Mouse (Mus musculus) lung, adult 2 months (tissue): ENCODE results near the gene Rps3a1. TPM values are rescaled to one million over a fixed set of nuclear protein-coding genes. Genes with fewer than 3 reads are reported as not detected.
A peak's percentile ranks its signal among the peaks of the same experiment; 100 is the strongest.

Source experiments
- DNase-seq: peaks from one replicate; pipeline ENCODE4 v3.0.0; 2022
- H3K4me1 ChIP-seq: fragments of 200-500 bp; 2 replicates; pipeline ENCODE4 v1.6.1; 2011; ENCODE audit warnings: low read length; ENCODE audit not compliant: control insufficient read depth, insufficient read depth
- H3K4me3 ChIP-seq: fragments of 200-500 bp; replicated peaks from 2 replicates; pipeline ENCODE3; 2011; ENCODE audit warnings: low read depth, mild to moderate bottlenecking, control low read depth, low read length; ENCODE audit errors: extremely low read depth
- CTCF ChIP-seq: fragments of 200-500 bp; IDR thresholded peaks from 2 replicates; pipeline ENCODE4 v1.5.1; 2011; ENCODE audit warnings: mild to moderate bottlenecking, low read length, control low read depth; ENCODE audit not compliant: insufficient read depth
- POLR2A ChIP-seq: fragments of 200-500 bp; IDR thresholded peaks from 2 replicates; pipeline ENCODE4 v1.6.1; 2011; ENCODE audit warnings: low read depth, mild to moderate bottlenecking, control low read depth, low read length, borderline replicate concordance; ENCODE audit errors: extremely low read depth
- WGBS: fragments of 180-500 bp; shearing (Covaris S2); methylation state at CpG from one replicate; pipeline ENCODE4 v1.1.7; 2018; 5-methylcytosine and 5-hydroxymethylcytosine counted together
- polyA plus RNA-seq: library from polyadenylated mRNA; depleted of rRNA; stranded (reverse); fragments of >200 nt; gene quantifications from 2 replicates; pipeline ENCODE4 v1.2.3, GENCODE M21; 2012; rRNA removed

The Rps3a1 gene
- polyA plus RNA-seq: 134 and 225 TPM in 2 replicates

DNA sequence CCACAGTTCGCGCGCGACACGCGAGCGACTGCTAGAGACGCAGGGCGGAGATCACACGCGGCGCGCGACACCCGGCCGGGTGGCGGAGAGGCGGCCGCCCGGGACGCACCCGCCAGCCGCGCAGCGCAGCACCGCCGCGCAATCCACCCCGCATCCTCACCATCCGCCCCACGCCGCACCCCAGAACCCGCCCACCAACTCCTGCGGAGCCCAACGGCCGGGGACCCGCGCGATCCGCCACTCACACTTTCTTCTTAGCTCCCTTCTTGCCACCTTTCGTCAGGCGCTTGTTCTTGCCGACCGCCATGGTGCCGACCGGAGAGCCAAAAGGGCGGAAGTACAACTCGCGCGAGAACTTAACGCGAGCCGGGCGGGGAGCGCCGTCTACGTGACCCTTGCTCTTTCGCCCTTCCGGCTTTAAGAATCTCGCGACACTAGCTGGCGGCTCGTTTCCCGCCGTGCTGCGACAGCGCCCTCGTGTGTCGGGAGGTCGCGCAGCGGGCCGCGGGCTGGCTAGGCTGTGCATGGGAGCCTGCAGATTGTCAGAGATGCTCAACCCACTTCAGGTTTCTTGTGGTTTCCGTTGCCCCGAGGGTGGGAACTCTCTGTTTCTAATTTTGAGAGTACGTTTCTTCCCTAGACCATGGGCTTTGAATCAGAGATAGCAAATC, at the start of gene Rps3a1:
Rps3a1 (minus strand) TSS at position 440 of the 671 bp plus-strand sequence.
- peak; percentile 98 for DNase-seq
- H3K4me3 ChIP-seq: peak within 1 kb of the TSS; percentile 96

DNA sequence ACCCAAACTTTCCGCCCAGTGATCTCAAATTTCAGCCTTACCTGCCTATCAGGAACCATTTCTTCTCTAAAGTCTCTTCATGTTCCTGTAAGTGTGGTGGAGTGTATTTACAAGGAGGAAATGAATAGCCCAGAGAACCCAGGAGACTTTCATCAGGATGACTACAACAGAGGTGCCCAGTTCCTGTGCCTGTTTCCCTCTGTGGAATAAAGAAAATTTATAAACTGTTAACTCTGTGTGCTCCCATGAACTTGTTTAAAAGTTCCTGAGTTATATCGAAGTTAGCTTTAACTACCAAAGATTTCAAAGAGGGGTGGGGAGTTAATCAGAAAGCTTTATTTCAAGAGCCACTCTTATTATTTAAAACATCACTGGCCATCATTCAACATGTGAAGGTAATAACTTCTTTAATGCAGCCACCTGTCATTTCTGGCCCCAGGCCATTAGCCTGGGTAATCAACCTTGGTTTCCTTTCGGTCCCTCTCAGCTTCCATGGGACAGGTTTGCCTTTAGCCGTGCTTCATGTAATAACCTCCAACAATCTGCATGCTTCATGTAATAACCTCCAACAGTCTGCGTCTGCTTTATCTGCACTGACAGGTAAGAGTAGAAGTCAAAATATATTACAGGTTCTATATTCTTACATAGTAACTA, 45.4 kb upstream of the Rps3a1 start:
- no peaks in the 10 kb centered on the region for H3K4me1 ChIP-seq
- no peak for DNase-seq
- TF ChIP-seq POLR2A: no peak
- TF ChIP-seq CTCF: no peak
- 56% methylated on average over 5 of the region's 5 CpGs for WGBS
- H3K4me3 ChIP-seq: no peak overlapping the region

More for the DNA sequence above, at the start of gene Rps3a1:
- peaks cover 5% of the 10 kb centered on the region; the same call in 1 of the 2 replicates for H3K4me1 ChIP-seq
- peak; percentile 70 for TF ChIP-seq CTCF
- peak; percentile 93 for TF ChIP-seq POLR2A
- under 1% methylated on average over 77 of the region's 77 CpGs for WGBS

- no peak for DNase-seq
- 86% methylated on average over 7 of the region's 7 CpGs for WGBS
- H3K4me3 ChIP-seq: no peak overlapping the region
- no peak for TF ChIP-seq POLR2A
- no peak for TF ChIP-seq CTCF
- H3K4me1 ChIP-seq: no peaks in the 10 kb centered on the region
Measured at GRCm38 (mm10) chr3:86184546-86184945, 42.0 kb upstream of the Rps3a1 start.

DNA sequence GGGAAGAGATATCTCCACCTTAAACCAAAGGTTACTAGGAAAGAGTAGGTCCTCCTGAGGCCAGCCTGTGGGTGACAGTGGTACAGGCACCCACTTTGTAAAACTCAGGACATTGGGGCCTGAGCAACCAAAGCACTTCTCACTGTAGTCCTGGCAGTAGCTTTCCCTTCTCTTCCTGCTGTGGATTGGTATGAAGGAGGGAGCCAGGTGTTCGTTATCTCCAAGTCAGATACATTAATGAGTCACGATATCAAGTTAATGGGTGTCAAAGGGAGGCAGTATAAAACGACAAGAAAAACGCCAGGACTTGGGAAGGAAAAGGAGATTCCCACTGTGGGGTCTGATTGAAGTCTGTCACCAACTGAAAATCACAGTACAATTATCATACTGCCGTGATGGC, 38.6 kb upstream of the Rps3a1 start:
- no peak for DNase-seq
- H3K4me1 ChIP-seq: no peaks in the 10 kb centered on the region
- WGBS: 67% methylated on average over 5 of the region's 5 CpGs
- no peak for TF ChIP-seq POLR2A
- no peak for TF ChIP-seq CTCF
- H3K4me3 ChIP-seq: no peak overlapping the region

DNA sequence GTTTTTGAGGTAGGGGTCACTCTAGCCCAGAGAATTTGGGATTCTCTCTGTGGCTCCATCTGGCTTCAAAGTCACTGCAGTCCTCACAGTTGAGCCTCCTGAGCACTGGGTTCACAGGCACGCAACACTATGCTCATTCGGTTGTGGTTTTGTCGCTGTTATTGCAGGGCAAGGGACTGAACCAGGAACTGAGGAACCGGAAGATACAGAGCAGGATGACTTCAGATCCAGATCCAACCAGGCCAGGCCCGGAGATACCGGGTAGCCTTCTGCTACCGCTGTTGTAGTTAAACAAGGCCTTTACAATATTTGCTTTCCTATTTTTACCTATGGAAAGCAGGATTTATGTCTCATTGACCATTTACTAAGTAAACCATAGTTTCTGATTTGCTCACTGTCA, 37.2 kb upstream of the Rps3a1 start:
- TF ChIP-seq POLR2A (no peak), CTCF (no peak)
- Histone ChIP-seq H3K4me1 (no peaks in the 10 kb centered on the region), H3K4me3 (no peak overlapping the region)
- no peak for DNase-seq
- WGBS: 82% methylated on average over 7 of the region's 7 CpGs

DNA sequence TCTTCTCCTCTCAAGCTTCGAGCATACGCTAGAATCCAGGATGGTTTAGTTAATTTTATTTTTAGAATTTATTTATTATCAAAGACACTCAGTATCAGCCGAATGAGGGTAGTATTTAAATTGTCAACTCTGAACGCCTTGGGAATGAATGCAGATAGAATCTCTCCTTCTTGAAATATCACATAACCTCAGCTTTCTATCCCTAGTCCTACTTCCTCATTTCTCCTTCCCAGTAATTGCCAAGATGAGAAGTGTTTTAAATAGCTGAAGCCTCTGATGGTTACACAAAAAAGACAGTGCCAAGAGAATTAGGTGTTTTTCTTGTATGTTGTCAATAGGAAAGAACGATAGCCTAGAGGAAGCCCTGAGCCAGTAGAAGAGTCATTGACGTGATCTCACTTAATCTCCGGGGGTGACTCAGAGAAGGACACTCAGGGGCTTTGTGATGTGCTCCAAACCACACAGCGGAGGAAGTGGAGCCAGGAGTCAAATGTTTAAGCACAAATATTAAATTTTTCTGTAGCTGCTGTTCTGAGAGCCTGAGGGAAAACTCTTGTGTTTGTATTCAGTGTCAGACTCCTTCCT, 26.4 kb upstream of the Rps3a1 start:
- H3K4me1 ChIP-seq: no peaks in the 10 kb centered on the region
- DNase-seq: no peak
- H3K4me3 ChIP-seq: no peak overlapping the region
- 51% methylated on average over 8 of the region's 8 CpGs for WGBS
- TF ChIP-seq POLR2A (no peak), CTCF (no peak)

DNA sequence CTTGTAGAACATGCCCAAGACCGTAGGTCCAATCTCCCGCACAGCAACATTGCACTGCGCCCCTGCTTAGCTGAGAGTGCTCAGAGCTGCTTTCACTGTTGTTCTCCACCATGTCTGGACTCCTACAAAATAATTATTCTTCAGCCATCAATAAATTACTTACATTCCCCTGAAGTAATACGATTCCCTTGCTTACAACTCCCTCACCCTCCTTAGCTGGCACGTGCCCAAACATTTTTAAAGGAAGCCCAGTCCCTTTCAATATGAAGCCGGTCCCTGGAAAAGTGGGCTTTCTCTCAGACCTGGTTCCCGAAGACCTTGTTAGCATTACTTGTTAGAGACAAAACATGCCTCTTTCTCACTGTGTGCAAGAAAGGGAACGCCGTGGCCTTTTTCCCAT, 7.0 kb upstream of the Rps3a1 start:
- Histone ChIP-seq H3K4me3 (no peak overlapping the region), H3K4me1 (no peaks in the 10 kb centered on the region)
- DNase-seq: no peak
- 74% methylated on average over 9 of the region's 9 CpGs for WGBS
- no peak for TF ChIP-seq CTCF
- TF ChIP-seq POLR2A: no peak

GRCm38 (mm10) chr3:86149063-86149462, 6.6 kb upstream of the Rps3a1 start:
- no peak for TF ChIP-seq POLR2A
- no peak for DNase-seq
- Histone ChIP-seq H3K4me1 (no peaks in the 10 kb centered on the region), H3K4me3 (no peak overlapping the region)
- WGBS: 84% methylated on average over 6 of the region's 6 CpGs

- DNase-seq: no peak
- WGBS: 80% methylated on average over 6 of the region's 6 CpGs
Measured at GRCm38 (mm10) chr3:86143343-86143742, 841 bp upstream of the Rps3a1 start.

More at GRCm38 (mm10) chr3:86143343-86143742, 841 bp upstream of the Rps3a1 start:
- peaks cover 5% of the 10 kb centered on the region; the same call in 1 of the 2 replicates for H3K4me1 ChIP-seq
- H3K4me3 ChIP-seq: no peak overlapping the region
- TF ChIP-seq POLR2A (no peak), CTCF (no peak)
